Mouse (Mus musculus) liver, adult 2 months (tissue): Measurements from ENCODE around the gene Slc25a19.

Source experiments
- CTCF ChIP-seq: fragments of 200-500 bp; IDR thresholded peaks from 2 replicates; pipeline ENCODE4 v1.5.1; 2011; ENCODE audit warnings: low read depth, low read length, control low read depth
- POLR2A ChIP-seq: fragments of 200-500 bp; IDR thresholded peaks from 2 replicates; pipeline ENCODE4 v1.6.1; 2011; ENCODE audit warnings: low read length, control low read depth; ENCODE audit not compliant: insufficient read depth; ENCODE audit errors: extremely low read depth

DNA sequence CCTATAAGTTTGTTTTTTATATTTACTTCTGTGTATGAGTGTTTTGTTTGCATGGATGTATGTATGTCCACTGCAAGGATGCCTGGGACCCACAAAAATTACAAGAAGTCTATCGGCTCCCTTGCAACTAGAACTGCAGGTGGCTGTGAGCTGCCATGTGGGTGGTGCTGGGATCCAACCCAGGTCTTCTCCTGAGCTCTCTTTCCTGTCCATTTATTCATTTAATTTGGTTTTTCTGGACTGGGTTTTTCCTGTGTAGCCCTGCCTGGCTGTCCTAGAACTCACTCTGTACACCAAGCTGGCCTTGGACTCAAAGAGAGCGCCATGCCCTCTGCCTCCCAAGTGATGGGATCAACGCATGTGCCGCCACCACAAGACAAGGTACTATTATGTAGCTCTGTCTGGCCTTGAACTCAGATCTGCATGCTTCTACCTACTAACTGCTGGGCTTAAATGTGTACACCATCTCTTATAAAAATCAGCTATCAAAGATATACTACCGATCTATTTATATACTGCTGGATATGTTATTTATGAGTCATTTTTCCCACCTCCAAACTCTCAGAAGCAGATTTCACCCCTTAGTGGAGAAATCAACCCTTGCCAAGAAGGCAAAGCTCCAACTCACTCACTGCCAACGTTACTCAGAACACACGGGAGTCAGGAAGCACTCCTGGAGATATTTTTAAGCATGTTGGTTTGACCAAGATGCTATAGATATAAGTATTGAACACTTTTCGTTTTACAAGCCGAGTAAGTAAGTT lies 45.6 kb upstream of the Slc25a19 start:
- TF ChIP-seq CTCF (no peak), POLR2A (no peak)
